Mouse (Mus musculus) megakaryocyte, embryonic 14.5 days (primary cell): ENCODE data around the gene Meox1. TPM values are rescaled to one million over a fixed set of nuclear protein-coding genes. Genes with fewer than 3 reads are reported as not detected.
A peak's percentile ranks its signal among the peaks of the same experiment; 100 is the strongest.

ENCODE experiments used
- H3K27me3 ChIP-seq: replicated peaks from 2 replicates; pipeline ENCODE3; 2012; ENCODE audit warnings: inconsistent platforms
- H3K36me3 ChIP-seq: replicated peaks from 2 replicates; pipeline ENCODE3; 2012; ENCODE audit warnings: low read length, inconsistent platforms, mixed read lengths
- H3K4me1 ChIP-seq: 2 replicates; pipeline ENCODE4 v1.6.1; 2012; ENCODE audit warnings: inconsistent platforms
- H3K4me3 ChIP-seq: replicated peaks from 2 replicates; pipeline ENCODE3; 2012; ENCODE audit warnings: moderate library complexity, mild to moderate bottlenecking, inconsistent platforms
- H3K9me3 ChIP-seq: 2 replicates; pipeline ENCODE4 v1.6.1; 2012; ENCODE audit warnings: inconsistent platforms
- FLI1 ChIP-seq: IDR thresholded peaks from 2 replicates; pipeline ENCODE4 v1.6.1; 2012; ENCODE audit warnings: low read length, inconsistent platforms, mixed read lengths
- GATA1 ChIP-seq: IDR thresholded peaks from 3 replicates; pipeline ENCODE4 v1.6.1; 2012; ENCODE audit warnings: mixed read lengths, low read length, inconsistent platforms, borderline replicate concordance
- polyA plus RNA-seq: library from polyadenylated mRNA; stranded (reverse); fragments of >175 nt; gene quantifications from 2 replicates; pipeline ENCODE4 v1.2.3, GENCODE M21; 2012; ENCODE audit warnings: low replicate concordance; ENCODE audit not compliant: insufficient read depth

The Meox1 gene
- polyA plus RNA-seq, 1 experiment = not detected

DNA sequence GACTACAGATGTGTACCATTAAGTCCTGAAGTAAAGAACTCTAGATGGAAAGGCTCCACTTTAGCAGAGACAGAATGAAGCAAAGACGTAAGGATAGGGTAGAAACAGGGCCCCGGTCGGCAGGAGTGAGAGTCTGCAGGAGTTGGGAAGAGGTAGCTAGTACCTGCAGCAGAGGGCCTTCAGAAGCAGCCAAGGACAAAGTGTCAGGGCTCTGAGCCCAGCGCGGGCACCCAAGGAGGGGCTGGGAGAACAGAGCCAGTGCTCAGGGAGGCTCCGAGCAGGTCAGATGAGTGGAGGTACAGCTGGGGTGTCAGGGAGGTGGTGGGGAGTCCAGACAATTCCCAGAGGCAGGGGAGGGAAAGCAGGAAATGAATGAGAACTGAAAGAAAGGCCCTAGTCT, 29.8 kb upstream of the Meox1 start:
- no peak overlapping the region for H3K4me3 ChIP-seq
- peaks cover 4% of the 10 kb centered on the region; the same call in 1 of the 2 replicates for H3K9me3 ChIP-seq
- TF ChIP-seq FLI1 = no peak
- TF ChIP-seq GATA1 = no peak
- H3K4me1 ChIP-seq = peaks cover 45% of the 10 kb centered on the region
- peaks cover 57% of the 10 kb centered on the region for H3K27me3 ChIP-seq
- no peaks in the 10 kb centered on the region for H3K36me3 ChIP-seq

DNA sequence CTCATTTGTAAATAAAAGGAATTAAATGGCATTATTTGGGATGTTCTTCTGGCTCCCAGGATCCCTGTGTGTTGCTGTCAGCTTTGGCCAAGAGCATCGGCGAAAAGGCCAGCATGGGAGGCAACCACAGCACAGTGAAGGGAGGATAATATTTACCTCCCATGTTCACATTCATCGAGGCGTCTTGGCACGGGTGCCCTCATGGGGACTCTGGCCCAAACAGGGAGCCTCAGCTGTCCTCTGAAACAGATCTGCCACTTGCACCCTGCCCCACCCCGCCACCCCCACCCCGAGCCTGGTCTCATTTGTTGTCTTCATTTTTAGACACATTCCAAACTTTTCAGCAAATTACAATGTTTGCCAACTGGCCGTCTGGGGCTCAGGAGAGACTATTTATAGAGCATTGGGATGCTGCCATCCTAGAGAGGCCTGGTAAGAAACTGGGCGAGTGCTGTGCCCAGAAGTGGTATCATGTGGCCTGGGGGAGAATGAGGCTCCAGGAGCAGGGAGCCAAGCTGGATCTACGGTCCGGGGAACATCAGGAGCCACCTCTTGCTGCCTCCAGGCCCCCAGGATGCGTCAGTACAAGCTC, 27.3 kb upstream of the Meox1 start:
- no peak for TF ChIP-seq FLI1
- TF ChIP-seq GATA1 = no peak

DNA sequence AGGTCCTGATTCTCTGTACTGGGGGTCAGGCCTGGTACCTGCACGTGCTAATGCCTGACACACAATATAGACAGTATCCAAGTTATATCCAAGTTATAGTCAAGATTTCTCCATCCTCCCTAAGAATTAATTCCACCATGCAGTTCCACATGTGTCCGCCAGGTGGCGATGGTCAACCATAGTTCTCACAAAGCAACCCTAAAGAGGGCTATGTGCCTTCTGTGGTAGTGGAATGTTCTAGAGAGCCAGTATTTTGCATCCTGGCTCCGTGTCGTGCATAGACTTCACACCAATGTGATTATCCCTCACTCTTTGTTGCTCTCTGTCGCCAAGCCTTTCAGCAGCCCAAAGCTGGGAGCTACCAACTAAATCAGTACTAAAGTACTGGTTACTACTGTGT, 25.5 kb upstream of the Meox1 start:
- Histone ChIP-seq H3K36me3 (no peaks in the 10 kb centered on the region), H3K4me1 (peaks cover 57% of the 10 kb centered on the region), H3K27me3 (peaks cover 66% of the 10 kb centered on the region), H3K4me3 (no peak overlapping the region), H3K9me3 (peaks cover 9% of the 10 kb centered on the region)
- TF ChIP-seq GATA1 (no peak), FLI1 (no peak)

More for the DNA sequence above, 27.3 kb upstream of the Meox1 start:
- Histone ChIP-seq H3K4me1 (peaks cover 60% of the 10 kb centered on the region), H3K4me3 (no peak overlapping the region), H3K9me3 (peaks cover 10% of the 10 kb centered on the region), H3K27me3 (peaks cover 62% of the 10 kb centered on the region), H3K36me3 (no peaks in the 10 kb centered on the region)

DNA sequence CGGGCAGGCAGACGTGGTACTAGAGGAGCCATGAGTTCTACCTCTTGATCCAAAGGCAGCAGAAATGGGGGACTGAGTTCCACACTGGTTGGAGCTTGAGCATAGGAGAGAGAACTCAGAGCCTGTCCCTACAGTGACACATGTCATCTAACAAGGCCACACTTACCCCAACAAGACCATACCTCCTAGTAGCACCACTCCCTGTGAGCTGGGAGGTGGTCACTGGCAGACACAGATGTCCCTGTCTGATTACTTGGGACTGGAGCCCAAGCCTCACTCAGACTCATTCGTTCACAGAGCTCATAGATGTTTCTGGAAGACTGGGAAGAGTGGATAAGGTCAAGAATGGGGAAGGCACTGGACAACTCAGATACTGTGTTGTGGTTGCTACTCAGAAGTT, 24.4 kb upstream of the Meox1 start:
- Histone ChIP-seq H3K4me3 (peak overlapping the region; percentile 9), H3K4me1 (peaks cover 48% of the 10 kb centered on the region), H3K27me3 (peaks cover 70% of the 10 kb centered on the region)

DNA sequence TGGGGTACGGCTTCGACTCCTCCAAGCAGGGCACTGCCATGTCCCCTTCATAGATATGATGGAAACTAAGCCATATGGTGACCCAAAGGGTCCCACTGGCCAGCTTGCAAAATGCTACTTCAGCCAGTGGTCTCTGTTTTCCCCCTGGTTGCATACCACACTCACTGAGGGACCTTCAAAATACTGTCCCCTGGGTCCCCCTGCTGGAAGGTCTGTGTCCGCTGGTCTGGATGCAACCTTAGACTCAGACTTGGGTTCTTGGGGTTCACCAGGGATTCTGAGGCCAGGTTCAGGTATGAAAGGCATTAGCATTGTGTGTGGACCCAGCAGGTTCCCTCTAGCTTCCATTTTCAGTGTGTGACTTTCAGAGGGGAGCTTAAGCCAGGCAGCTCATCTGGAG, 22.6 kb upstream of the Meox1 start:
- H3K36me3 ChIP-seq = no peaks in the 10 kb centered on the region
- peaks cover 42% of the 10 kb centered on the region for H3K4me1 ChIP-seq
- peaks cover 69% of the 10 kb centered on the region for H3K27me3 ChIP-seq
- H3K9me3 ChIP-seq = peaks cover 6% of the 10 kb centered on the region
- H3K4me3 ChIP-seq = no peak overlapping the region
- TF ChIP-seq FLI1 (no peak), GATA1 (no peak)

More for the DNA sequence above, 24.4 kb upstream of the Meox1 start:
- Histone ChIP-seq H3K36me3 (no peaks in the 10 kb centered on the region), H3K9me3 (peaks cover 6% of the 10 kb centered on the region)
- TF ChIP-seq GATA1 = no peak
- TF ChIP-seq FLI1 = no peak

DNA sequence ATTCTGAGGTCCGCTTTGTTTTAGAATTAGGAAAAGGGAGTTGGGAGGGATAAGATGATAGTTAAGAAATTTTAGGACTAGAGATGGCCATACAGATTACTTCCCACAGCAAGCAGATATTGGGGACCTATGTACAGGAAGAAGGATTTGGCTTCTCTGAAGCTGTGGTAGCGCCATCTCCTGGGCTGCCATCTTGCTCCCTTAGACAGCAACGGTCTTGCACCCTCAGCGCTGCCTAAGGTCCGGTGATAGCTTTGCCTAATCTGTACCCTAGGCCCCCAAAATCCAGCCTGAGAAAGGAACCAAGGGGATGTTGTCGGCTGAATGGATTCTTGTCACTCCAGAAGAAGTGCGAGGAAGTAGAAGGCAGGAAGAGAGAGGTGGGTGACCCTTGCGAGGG, 19.4 kb upstream of the Meox1 start:
- Histone ChIP-seq H3K9me3 (peaks cover 6% of the 10 kb centered on the region), H3K27me3 (peaks cover 79% of the 10 kb centered on the region), H3K4me1 (peaks cover 21% of the 10 kb centered on the region), H3K36me3 (no peaks in the 10 kb centered on the region), H3K4me3 (no peak overlapping the region)
- no peak for TF ChIP-seq FLI1
- no peak for TF ChIP-seq GATA1

DNA sequence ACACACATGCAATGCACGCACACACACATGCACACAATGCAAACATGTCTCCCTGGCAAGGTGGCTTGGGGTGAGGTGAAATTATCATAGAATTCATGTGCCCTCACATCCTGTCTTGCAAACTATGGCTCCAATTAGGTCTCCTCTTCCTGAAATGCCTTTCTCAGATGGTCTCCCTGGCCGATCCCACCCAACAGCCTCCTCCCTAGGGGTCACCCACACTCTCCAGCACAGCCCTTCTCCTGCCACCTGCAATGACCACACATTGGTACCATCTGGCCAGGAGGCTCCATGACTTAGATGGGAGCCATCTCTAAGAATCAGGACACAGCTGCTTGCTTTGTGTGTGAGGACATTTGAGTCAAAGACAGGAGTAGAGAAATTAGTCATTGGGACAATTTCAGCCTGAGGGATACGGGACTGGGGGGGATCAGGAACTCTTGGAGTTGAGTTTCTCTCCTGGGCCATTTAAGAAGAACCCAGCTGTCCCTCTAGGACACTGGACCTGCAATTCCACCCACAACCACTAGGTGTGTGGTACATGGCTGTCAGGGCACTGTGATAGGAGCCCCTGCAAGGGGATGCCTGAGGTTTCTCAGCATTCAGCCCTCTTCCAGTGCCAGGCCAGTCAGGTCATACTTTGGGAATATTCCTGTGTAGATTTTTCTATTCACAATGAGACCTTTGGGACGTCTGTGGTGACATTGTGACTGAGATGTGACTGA, 17.8 kb upstream of the Meox1 start:
- no peaks in the 10 kb centered on the region for H3K9me3 ChIP-seq
- H3K4me3 ChIP-seq = no peak overlapping the region
- no peak for TF ChIP-seq GATA1
- H3K27me3 ChIP-seq = peaks cover 77% of the 10 kb centered on the region
- peaks cover 8% of the 10 kb centered on the region for H3K4me1 ChIP-seq
- H3K36me3 ChIP-seq = no peaks in the 10 kb centered on the region

DNA sequence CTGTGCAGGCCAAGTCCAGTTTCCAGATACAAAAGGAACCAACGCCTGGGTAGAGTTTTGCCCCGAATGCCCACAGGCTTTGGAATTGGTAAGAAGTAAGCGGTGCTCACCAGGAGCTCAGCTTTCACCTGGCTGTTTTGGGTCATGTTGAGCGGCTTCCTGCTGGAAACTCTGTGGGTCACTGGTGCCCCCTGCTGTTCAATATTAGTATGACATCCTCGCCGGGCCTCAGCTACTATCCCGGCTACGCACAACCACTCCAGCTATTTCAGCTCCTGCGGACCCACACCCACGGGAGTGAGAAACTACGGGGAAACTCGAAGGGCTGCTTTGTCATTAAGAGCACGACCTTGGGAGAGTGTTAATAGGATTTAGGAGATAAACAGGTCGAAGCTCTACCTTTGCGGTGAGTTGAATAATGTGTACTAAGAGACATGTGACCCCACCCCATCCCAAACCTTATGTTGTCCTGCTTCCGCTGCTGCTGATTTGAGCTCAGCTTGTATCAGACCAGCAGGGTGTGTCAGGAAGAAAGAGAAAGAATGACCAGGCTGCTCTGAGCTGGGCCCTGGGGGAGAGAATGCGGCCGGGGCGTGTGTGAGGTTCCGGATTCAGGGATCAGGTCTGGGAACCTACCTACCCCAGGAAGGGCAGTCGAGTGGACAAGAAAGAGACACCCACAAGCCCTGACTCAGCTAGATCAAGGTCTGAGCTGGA, 16.2 kb upstream of the Meox1 start:
- TF ChIP-seq FLI1 = no peak
- no peak for TF ChIP-seq GATA1
- Histone ChIP-seq H3K9me3 (no peaks in the 10 kb centered on the region), H3K27me3 (peaks cover 75% of the 10 kb centered on the region), H3K4me1 (peaks cover 8% of the 10 kb centered on the region), H3K36me3 (no peaks in the 10 kb centered on the region), H3K4me3 (no peak overlapping the region)

DNA sequence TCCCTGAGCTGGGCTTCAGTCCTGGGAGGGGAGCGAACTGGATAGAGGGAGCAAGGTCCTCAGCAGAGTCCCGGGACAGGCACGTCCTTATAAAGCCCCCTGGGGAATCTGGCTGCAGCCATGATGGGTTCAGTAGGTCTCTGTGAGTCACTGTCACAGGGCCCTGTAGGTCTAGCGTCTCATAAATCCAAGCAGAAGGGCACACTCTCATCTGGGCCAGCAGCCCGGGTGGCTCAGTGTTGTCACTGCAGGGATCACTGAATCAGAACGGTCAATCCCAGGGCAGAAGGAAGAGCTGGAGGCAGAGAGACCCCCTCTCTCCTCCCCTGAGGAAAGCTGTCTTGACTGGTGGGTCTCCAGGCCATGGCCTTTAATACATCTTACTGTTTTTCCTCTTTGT, 14.6 kb upstream of the Meox1 start:
- no peaks in the 10 kb centered on the region for H3K36me3 ChIP-seq
- H3K9me3 ChIP-seq = no peaks in the 10 kb centered on the region
- no peak overlapping the region for H3K4me3 ChIP-seq
- peaks cover 8% of the 10 kb centered on the region for H3K4me1 ChIP-seq
- TF ChIP-seq FLI1 (no peak), GATA1 (no peak)
- H3K27me3 ChIP-seq = peaks cover 70% of the 10 kb centered on the region

DNA sequence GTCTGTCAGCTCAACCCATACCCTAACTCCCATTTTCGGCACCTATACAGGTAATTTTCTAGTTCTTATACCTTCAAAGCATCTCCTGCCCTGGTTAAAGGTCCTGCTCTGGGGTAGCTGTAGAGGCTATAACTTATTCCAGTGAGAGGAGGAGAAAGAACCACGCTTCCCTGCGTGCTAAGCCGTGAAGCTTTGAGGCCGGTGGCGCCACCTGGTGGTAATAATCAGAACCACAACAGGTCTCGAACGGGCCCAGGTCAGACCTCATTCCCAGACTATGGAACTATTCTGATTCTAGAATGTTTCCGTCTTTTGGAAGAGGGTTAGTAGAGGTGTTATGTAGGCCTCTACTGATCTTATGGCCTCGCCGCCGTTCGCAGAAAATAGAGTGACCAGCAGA, 10.9 kb upstream of the Meox1 start:
- peaks cover 6% of the 10 kb centered on the region for H3K9me3 ChIP-seq
- H3K4me3 ChIP-seq = peak overlapping the region; percentile 46
- no peaks in the 10 kb centered on the region for H3K36me3 ChIP-seq
- H3K27me3 ChIP-seq = peaks cover 73% of the 10 kb centered on the region
- TF ChIP-seq FLI1 (no peak), GATA1 (no peak)
- peaks cover 2% of the 10 kb centered on the region for H3K4me1 ChIP-seq
